Mouse (Mus musculus) monocyte, adult 5-6 weeks (primary cell): ENCODE data around the gene Timm23. TPM values are rescaled to one million over a fixed set of nuclear protein-coding genes. Genes with fewer than 3 reads are reported as not detected.
"Not testable (repeated sequence)": the region's sequence is repeated elsewhere in the genome, so short reads cannot be mapped to it uniquely, and the experiment has no call there.

Experiments used
- ATAC-seq: fragments of 153-309, 156-312 bp; replicated peaks from 2 replicates; pipeline ENCODE4 v1.8.0; 2017; ENCODE audit warnings: mild to moderate bottlenecking; ENCODE audit not compliant: low TSS enrichment, insufficient number of reproducible peaks, severe bottlenecking, poor library complexity, low FRiP score
- total RNA-seq: library from RNA; stranded (forward); fragments of 200-1000, 200-491, 200-594 nt; gene quantifications from 3 replicates; pipeline ENCODE4 v1.2.3, GENCODE M21; 2017

Timm23 gene
- total RNA-seq, 1 experiment from 2014 or later = 48.4 TPM

DNA sequence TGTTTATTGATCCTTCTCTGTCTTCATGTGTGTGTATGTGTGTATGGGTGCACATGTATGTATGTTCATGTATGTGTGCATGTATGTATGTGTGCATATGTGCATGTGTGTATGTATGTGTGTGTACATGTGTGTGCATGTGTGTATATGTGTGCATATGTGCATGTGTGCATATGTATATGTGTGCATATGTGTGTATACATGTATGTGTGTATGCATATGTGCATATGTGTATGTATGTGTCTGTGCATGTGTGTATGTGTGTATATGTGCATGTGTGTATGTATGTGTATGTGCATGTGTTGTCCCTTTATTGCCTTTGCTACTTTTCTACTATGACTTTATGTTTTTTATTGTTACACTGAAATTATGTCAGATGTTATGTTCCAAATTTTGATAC is 57.0 kb downstream of the Timm23 start:
- no peak for ATAC-seq

DNA sequence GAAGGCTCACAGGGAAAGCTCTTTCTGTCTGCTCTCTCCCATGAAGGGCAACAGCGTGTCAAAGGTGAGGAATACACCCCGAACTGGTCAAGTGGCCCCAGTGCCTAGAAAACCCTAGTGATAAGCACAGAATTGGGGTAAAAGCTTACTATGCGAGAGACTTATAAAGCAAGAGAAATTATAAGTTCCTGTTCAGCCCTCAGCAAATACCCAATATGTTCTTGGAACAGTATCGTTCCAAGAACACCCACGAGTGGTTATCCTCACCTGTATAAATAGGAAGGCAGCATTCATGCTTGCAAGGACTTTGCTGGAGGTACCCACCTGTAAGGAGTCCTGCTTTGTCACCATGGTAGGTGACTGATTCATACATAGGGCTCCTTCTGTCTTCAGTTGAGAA is 60.0 kb downstream of the Timm23 start, which contains the start of gene Msmb:
Gene Msmb (plus strand): TSS at position 301 of the 400 bp plus-strand sequence.
- ATAC-seq = no peak

DNA sequence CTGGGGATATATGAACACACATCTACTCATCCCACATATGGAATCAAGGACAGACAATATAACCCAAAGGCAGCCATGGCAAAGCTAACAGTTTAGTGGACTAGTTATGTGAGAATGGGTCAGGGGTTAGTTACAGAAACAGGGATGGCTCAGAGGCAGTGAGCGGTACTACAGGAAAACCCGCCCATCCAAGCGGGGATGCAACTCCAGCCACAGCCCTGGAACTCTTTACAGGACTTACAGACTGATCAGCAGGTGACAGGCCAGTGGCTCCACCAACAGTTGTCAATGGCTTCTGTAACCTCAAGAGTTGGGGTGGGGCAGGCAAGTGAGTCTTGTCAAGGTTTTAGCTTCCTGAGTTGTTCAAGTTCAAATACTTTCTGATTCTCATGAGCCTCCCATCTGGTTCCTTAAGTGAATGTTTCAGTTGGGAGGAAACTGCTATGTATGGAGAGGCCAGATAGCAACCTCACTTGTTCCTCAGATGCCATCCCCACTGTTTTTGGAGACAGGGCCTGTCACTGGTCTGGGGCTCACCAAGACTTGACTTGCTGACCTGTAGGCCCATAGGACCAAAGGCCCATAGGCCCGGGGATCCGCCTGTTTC is 61.2 kb downstream of the Timm23 start:
- ATAC-seq = no peak

DNA sequence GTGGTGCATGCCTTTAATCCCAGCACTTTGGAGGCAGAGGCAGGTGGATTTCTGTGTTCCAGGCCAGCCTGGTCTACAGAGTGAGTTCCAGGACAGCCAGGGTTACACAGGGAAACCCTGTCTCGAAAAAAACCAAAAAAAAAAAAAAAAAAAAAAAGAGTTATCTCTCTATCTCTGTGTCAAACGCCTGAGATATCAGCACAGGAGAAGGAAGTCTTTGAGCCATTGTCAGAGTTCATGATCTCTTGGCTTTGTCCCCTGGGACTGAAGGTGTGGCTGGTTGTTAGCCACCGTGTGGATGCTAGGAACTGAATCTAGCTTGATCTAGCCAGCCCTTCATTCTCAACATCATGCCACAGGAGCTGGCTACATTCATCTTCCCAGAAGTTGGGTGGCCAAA is 65.2 kb downstream of the Timm23 start:
- not testable (repeated sequence) for ATAC-seq

DNA sequence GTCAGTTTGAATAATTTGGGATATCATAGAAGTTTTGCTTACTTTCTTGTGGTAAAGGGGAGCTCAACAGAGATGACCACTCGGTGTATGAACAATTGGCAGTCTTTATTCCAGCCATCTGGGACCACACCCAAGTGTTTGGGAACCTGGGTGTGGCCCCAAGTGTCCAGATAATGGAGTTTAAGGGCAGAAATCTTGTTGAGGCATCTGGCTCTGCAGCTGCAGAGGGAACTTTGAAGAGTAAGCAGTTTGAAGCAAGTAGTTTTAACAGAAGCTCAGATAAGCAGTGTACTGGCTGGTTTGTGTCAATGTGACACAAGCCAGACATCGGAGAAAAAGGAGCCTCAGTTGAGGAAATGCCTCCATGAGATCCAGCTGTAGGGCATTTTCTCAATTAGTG is 67.4 kb downstream of the Timm23 start:
- ATAC-seq = no peak

DNA sequence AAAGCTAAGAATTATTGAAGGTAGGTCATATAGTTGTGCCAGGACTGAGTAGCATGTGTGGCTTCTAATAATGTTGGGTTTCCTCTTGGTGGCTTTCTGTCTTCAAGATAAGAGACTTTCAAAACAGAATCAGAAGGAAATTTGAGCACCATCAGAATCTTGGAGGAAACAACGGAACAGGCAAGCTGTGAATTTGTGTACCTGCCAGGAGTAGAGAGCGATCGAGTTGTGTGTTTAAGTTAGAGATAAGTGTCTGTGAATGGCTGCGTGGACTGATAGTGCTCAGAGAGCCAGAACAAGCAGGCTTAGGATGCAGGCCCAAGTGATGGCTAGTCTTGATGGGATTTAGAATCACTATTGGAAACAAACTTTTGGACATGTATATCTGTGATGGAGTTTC is 69.9 kb downstream of the Timm23 start:
- no peak for ATAC-seq

Other genes with a start within 250 kb of the Timm23 start
- not detected in 3 replicates for gene Galnt15, start 172.9 kb downstream of the Timm23 start, total RNA-seq
- gene Oxnad1, start 116.5 kb downstream of the Timm23 start, total RNA-seq = 9.2 to 22.1 TPM (median 10.6 TPM) in 3 replicates
- 72.4 to 102 TPM (median 78.3 TPM) in 3 replicates for gene Dph3, start 116.2 kb downstream of the Timm23 start, total RNA-seq
- not detected in 3 replicates for gene Msmb, start 59.9 kb downstream of the Timm23 start, total RNA-seq
- gene Ncoa4, start 42.0 kb downstream of the Timm23 start, total RNA-seq = 60.5 to 111 TPM (median 83.4 TPM) in 3 replicates
- gene Parg, start 51 bp upstream of the Timm23 start, total RNA-seq = 89.5 to 191 TPM (median 132 TPM) in 3 replicates
- gene Ogdhl, start 120.1 kb upstream of the Timm23 start, total RNA-seq = not detected in 3 replicates
- not detected in 3 replicates for gene 1700024G13Rik, start 186.5 kb upstream of the Timm23 start, total RNA-seq